Mouse (Mus musculus): Measurements from ENCODE around the gene BC049730.

GRCm38 (mm10) chr7:24662575-24662974 is 46.5 kb upstream of the BC049730 start:
- TF ChIP-seq CHD2 (IDR thresholded peaks at IDR 0.05; ENCODE audit: low read depth, low read length) (no peak), MAFK (IDR thresholded peaks at IDR 0.05; ENCODE audit: insufficient read depth, low read depth, low read length) (no peak), ZNF384 (IDR thresholded peaks at IDR 0.05; ENCODE audit: low read depth, low read length) (no peak)

Data from ES-E14 (cell line).